18 mouse cellular contexts compared by ENCODE assay signal in the genomic region with DNA sequence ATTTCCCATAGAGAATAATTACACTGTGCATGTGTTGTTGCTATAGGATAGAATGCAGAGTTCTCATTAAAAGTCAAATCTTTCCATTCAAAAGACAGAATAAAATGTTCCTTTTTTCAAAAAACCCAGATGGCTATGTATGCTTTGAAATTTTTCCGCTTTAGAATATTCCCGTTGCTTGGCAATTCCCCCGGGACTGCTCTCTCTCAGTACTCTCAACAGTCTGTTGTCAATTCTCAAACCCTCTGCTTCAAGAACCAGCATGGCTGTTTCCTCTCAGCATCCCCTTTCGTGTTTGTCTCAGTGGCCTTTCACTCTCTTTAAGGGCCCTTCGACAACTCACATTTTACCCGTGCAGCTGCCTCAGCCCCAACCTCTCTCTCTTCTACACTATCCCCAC.
DNase-seq lines count a peak whose midpoint lies in the region; ATAC-seq and TF ChIP-seq lines count a peak whose summit lies in the region.
"Had no signal": no experiment of that assay in that cellular context is flagged by ENCODE, and none has a peak within 500 bp of the region (broad histone marks: within the 10 kb centered on the region; RNA-seq: fewer than 3 reads in every experiment).

No protein-coding gene starts in this region.

- H3K9me3 ChIP-seq in forebrain, embryonic 15.5 days, result no peaks in the 10 kb centered on the region
- H3K9me3 ChIP-seq in forebrain, embryonic 12.5 days, result no peaks in the 10 kb centered on the region
- H3K9me3 ChIP-seq: intestine, embryonic 15.5 days; kidney, embryonic 15.5 days; liver, embryonic 13.5 days; midbrain, embryonic 15.5 days had no signal

- H3K36me3 ChIP-seq in forebrain, embryonic 15.5 days, result no peaks in the 10 kb centered on the region
- no peaks in the 10 kb centered on the region for H3K36me3 ChIP-seq in forebrain, embryonic 12.5 days (replicated peaks)
- H3K36me3 ChIP-seq: intestine, embryonic 15.5 days; kidney, embryonic 15.5 days; liver, embryonic 13.5 days; midbrain, embryonic 15.5 days had no signal

- WGBS in forebrain, embryonic 15.5 days, result 66% methylated on average over 6 of the region's 6 CpGs
- WGBS in forebrain, embryonic 12.5 days, result 80% methylated on average over 6 of the region's 6 CpGs

- no peak for TF ChIP-seq CTCF in layer of hippocampus, adult 2 months (conservative IDR thresholded peaks at IDR 0.05)

- H3K27me3 ChIP-seq in forebrain, embryonic 15.5 days, result no peaks in the 10 kb centered on the region
- H3K27me3 ChIP-seq in forebrain, embryonic 12.5 days, result no peaks in the 10 kb centered on the region
- H3K27me3 ChIP-seq: CH12.LX; intestine, embryonic 15.5 days; kidney, embryonic 15.5 days; liver, embryonic 13.5 days; midbrain, embryonic 15.5 days had no signal

- H3K4me3 ChIP-seq in forebrain, embryonic 15.5 days, result no peak overlapping the region
- H3K4me3 ChIP-seq in forebrain, embryonic 12.5 days (replicated peaks), result no peak overlapping the region
- H3K4me3 ChIP-seq in layer of hippocampus, adult 2 months, result no peak overlapping the region
- H3K4me3 ChIP-seq: intestine, embryonic 15.5 days; kidney, embryonic 15.5 days; liver, embryonic 13.5 days; midbrain, embryonic 15.5 days had no signal

- peak; percentile 15 for DNase-seq in right cerebral cortex, adult 18-20 months
- DNase-seq in right cerebral cortex, postnatal 25 days, result no peak
- DNase-seq in layer of hippocampus, adult 2 months (ENCODE audit: low spot score in 2 of 2), result peak; percentile 52 to 61
- DNase-seq in telencephalon, adult 2 months (ENCODE audit: low read depth, low spot score), result peak; percentile 48
- no peak for DNase-seq in lung, postnatal 10 days
- no peak for DNase-seq in cerebellum, adult 9-11 months
- DNase-seq: adrenal gland, adult 8-10 months; cerebellum, adult 2 months; liver, embryonic 13.5 days; thymus, postnatal 36 days had no signal

- no peaks in the 10 kb centered on the region for H3K4me1 ChIP-seq in forebrain, embryonic 15.5 days
- H3K4me1 ChIP-seq in forebrain, embryonic 12.5 days, result no peaks in the 10 kb centered on the region
- H3K4me1 ChIP-seq: intestine, embryonic 15.5 days; liver, embryonic 13.5 days; midbrain, embryonic 15.5 days had no signal

- no peak; the same call in 1 of the 2 replicates for ATAC-seq in forebrain, embryonic 15.5 days (replicated peaks)
- ATAC-seq in forebrain, embryonic 12.5 days (ENCODE audit: low FRiP score), result no peak
- ATAC-seq: intestine, embryonic 15.5 days; midbrain, embryonic 15.5 days had no signal

- H3K9ac ChIP-seq in forebrain, embryonic 15.5 days (replicated peaks), result no peak overlapping the region
- H3K9ac ChIP-seq in forebrain, embryonic 12.5 days, result no peak overlapping the region
- H3K9ac ChIP-seq: hindbrain, embryonic 14.5 days; intestine, embryonic 15.5 days; kidney, embryonic 15.5 days; liver, embryonic 13.5 days; midbrain, embryonic 15.5 days had no signal

- no peak overlapping the region for H3K4me2 ChIP-seq in forebrain, embryonic 15.5 days (replicated peaks)
- H3K4me2 ChIP-seq in forebrain, embryonic 12.5 days, result no peak overlapping the region
- H3K4me2 ChIP-seq: heart, embryonic 11.5 days; hindbrain, embryonic 14.5 days; intestine, embryonic 15.5 days; kidney, embryonic 15.5 days; liver, embryonic 13.5 days; midbrain, embryonic 15.5 days had no signal

- peak overlapping the region; percentile 67 for H3K27ac ChIP-seq in forebrain, embryonic 15.5 days (replicated peaks)
- no peak overlapping the region for H3K27ac ChIP-seq in forebrain, embryonic 12.5 days
- H3K27ac ChIP-seq in layer of hippocampus, adult 2 months, result peak overlapping the region; percentile 90
- H3K27ac ChIP-seq: hindbrain, embryonic 14.5 days; intestine, embryonic 15.5 days; kidney, embryonic 15.5 days; liver, embryonic 13.5 days; midbrain, embryonic 15.5 days had no signal

Comparison
In these comparisons a context has a peak if more than half of its experiments do, and no peak if none do; other contexts are left out.
1. DNase-seq: peak in right cerebral cortex, adult 18-20 months (single experiment), layer of hippocampus, adult 2 months (2 of 2) and telencephalon, adult 2 months (single experiment); none in right cerebral cortex, postnatal 25 days (single experiment), lung, postnatal 10 days (single experiment) and cerebellum, adult 9-11 months (single experiment).